Mouse (Mus musculus) stomach, postnatal 0 days (tissue): ENCODE results near the gene Spire2. TPM values are rescaled to one million over a fixed set of nuclear protein-coding genes. Genes with fewer than 3 reads are reported as not detected.
A peak's percentile ranks its signal among the peaks of the same experiment; 100 is the strongest.

Experiments
- ATAC-seq: fragments of 200-750 bp; cut with Nextera tagmentation; 2 replicates; pipeline ENCODE4 v1.8.0; 2017; ENCODE audit not compliant: low FRiP score, low TSS enrichment
- DNase-seq: peaks from one replicate; pipeline ENCODE4 v3.0.0-alpha.2; 2016; ENCODE audit warnings: low spot score
- H3K27ac ChIP-seq: fragments of 300-500 bp; sonication (generic); replicated peaks from 2 replicates; pipeline ENCODE4 v1.5.1; 2014; ENCODE audit warnings: mild to moderate bottlenecking, control low read depth
- H3K27me3 ChIP-seq: fragments of 300-500 bp; sonication (generic); 2 replicates; pipeline ENCODE4 v1.6.1; 2014; ENCODE audit warnings: low read length; ENCODE audit not compliant: control insufficient read depth, insufficient read depth
- H3K36me3 ChIP-seq: fragments of 300-500 bp; sonication (generic); 2 replicates; pipeline ENCODE4 v1.6.1; 2014; ENCODE audit warnings: low read length, mixed read lengths; ENCODE audit not compliant: control insufficient read depth, insufficient read depth
- H3K4me1 ChIP-seq: fragments of 300-500 bp; sonication (generic); replicated peaks from 2 replicates; pipeline ENCODE4 v1.6.1; 2014; ENCODE audit warnings: antibody characterized with exemption; ENCODE audit not compliant: control insufficient read depth, insufficient read depth
- H3K4me2 ChIP-seq: fragments of 300-500 bp; sonication (generic); replicated peaks from 2 replicates; pipeline ENCODE4 v1.6.1; 2014; ENCODE audit warnings: low read depth, mild to moderate bottlenecking, control low read depth, moderate library complexity
- H3K4me3 ChIP-seq: fragments of 300-500 bp; sonication (generic); 2 replicates; pipeline ENCODE4 v1.5.1; 2014; ENCODE audit warnings: low read depth, low read length, control low read depth
- H3K9ac ChIP-seq: fragments of 300-500 bp; sonication (generic); 2 replicates; pipeline ENCODE4 v1.6.1; 2014; ENCODE audit warnings: mild to moderate bottlenecking, low read length, control low read depth, mixed read lengths
- H3K9me3 ChIP-seq: fragments of 300-500 bp; sonication (generic); 2 replicates; pipeline ENCODE4 v1.6.1; 2016; ENCODE audit warnings: low read length; ENCODE audit not compliant: control insufficient read depth
- CTCF ChIP-seq: IDR thresholded peaks from 2 replicates; pipeline ENCODE4 v1.5.1; 2016; ENCODE audit warnings: antibody characterized with exemption, low read depth, mild to moderate bottlenecking, moderate library complexity
- EP300 ChIP-seq: optimal IDR thresholded peaks from 2 replicates; pipeline ENCODE3; 2016; ENCODE audit warnings: antibody characterized with exemption
- WGBS: fragments of 180-500 bp; shearing (Covaris S2); extraction: QIAGEN DNeasy Blood & Tissue Kit; methylation state at CpG from one replicate; pipeline ENCODE4 v1.1.7; 2014; 5-methylcytosine and 5-hydroxymethylcytosine counted together
- polyA plus RNA-seq: library from polyadenylated mRNA; unstranded; fragments of >200 nt; fragmentation: Nextera tagmentation; extraction: Ambion mirVana; gene quantifications from 2 replicates; pipeline ENCODE4 v1.2.1, GENCODE M21; 2015

The Spire2 gene
- polyA plus RNA-seq, 1 experiment from 2014 or later = 12.4 TPM

DNA sequence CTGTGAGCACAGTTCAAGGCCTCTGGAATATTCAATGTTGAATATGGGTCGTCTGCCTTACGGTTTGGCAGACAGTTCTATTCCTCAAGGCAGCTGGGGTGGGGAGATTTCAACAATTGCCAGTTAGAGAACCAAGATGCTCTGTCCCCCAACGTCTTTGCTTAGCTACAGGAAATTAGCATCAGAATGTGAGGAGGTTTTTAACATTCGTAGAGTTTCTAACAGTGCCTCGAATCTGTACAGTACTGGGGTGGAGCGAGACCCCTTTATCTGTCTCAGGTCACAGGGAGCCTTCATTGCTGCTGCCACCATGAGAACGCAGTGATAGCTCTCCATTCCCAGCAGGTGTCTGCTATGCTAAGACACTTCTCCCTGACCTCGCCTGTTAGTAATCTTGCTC lies 43.6 kb downstream of the Spire2 start:
- Histone ChIP-seq H3K27me3 (no peaks in the 10 kb centered on the region), H3K4me2 (no peak overlapping the region), H3K36me3 (no peaks in the 10 kb centered on the region), H3K4me1 (no peaks in the 10 kb centered on the region), H3K27ac (no peak overlapping the region), H3K9me3 (no peaks in the 10 kb centered on the region), H3K4me3 (no peak overlapping the region), H3K9ac (no peak overlapping the region)
- no peak for TF ChIP-seq EP300
- TF ChIP-seq CTCF = no peak
- ATAC-seq (no peak), DNase-seq (no peak)
- WGBS = 74% methylated on average over 8 of the region's 8 CpGs

DNA sequence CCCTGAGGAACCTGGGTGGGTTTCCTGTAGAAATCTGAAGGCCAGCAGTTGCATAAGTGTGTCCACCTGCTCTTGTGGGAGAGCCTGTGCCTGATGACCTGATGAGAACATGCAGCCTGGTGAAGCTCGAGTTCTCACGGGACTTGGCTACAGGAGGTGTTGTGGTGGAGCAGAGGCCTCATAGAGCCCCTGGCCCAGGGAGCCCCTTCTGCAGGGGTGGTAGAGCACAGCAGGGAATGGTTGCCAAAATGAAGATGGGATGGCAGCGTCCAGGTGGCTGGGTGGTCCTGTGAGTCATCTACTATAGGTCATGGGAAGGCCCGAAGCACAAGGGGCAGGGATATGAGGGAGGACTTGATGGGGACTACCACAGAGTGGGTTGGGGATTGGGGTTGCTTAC lies 49.2 kb downstream of the Spire2 start:
- DNase-seq (no peak), ATAC-seq (no peak)
- H3K4me2 ChIP-seq = no peak overlapping the region
- H3K9ac ChIP-seq = no peak overlapping the region
- H3K4me3 ChIP-seq = no peak overlapping the region
- TF ChIP-seq CTCF (no peak), EP300 (no peak)
- H3K27me3 ChIP-seq = no peaks in the 10 kb centered on the region
- 83% methylated on average over 4 of the region's 4 CpGs for WGBS
- H3K4me1 ChIP-seq = no peaks in the 10 kb centered on the region
- peaks cover 24% of the 10 kb centered on the region for H3K36me3 ChIP-seq
- H3K9me3 ChIP-seq = no peaks in the 10 kb centered on the region
- H3K27ac ChIP-seq = no peak overlapping the region

DNA sequence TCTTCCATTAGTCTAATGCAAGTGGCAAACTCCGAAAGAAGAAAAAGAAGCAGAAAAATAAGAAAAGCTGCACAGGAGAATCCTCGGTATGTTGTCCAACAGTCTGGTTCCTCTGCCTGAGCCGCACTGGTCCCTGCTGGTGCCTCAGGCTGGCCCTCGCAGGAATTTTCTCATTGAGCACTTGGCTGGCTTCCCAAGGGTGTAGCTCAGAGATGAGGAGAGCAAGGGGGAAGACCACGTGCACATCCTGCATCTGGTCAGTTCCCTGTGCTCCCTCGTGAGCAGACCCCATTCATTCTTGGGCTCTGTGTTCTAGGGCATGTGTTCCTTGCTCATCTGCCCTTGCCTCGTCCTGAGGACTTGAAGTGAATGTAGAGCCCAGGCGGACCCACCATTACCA lies 50.0 kb downstream of the Spire2 start:
- no peak for ATAC-seq

DNA sequence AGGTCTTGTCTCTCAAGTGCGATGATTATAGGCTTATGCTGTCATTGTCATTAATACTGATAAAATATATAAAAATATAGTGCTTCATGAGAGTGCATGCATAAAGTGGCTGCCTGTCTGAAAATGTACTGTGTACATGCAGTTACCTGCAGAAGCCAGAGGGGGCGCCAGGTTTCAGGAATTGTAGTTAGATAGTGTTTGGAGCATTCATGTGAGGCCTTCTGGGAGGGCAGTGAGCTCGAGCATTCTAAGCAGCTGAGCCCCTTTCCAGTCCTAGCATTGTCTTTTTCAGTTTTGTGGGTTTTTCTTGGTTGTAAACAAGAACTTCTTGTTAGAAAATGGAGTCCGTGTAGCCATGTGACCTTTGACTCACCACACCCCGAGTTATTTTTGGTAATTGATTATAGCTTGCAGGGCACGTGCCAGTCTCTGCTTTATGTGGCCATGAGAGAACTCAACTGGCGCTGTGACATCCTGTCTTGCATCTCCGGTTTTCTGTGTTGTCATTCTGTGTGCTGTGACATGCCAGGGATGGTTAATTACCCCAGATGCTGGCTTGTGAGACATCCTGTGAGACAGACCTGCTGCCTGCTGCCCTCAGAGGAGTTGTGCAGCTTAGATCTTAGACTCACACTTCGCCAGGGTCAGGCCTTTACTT lies 52.5 kb downstream of the Spire2 start:
- Histone ChIP-seq H3K27ac (no peak overlapping the region), H3K9me3 (no peaks in the 10 kb centered on the region), H3K4me2 (no peak overlapping the region), H3K4me3 (no peak overlapping the region), H3K36me3 (peaks cover 35% of the 10 kb centered on the region), H3K4me1 (no peaks in the 10 kb centered on the region), H3K27me3 (no peaks in the 10 kb centered on the region), H3K9ac (no peak overlapping the region)
- WGBS = 61% methylated on average over 9 of the region's 9 CpGs
- DNase-seq = peak; percentile 53
- TF ChIP-seq EP300 (no peak), CTCF (peak; percentile 75)
- no peak for ATAC-seq

More for the DNA sequence above, 50.0 kb downstream of the Spire2 start:
- H3K36me3 ChIP-seq = peaks cover 29% of the 10 kb centered on the region
- H3K4me1 ChIP-seq = no peaks in the 10 kb centered on the region
- H3K27ac ChIP-seq = no peak overlapping the region
- no peaks in the 10 kb centered on the region for H3K9me3 ChIP-seq
- H3K27me3 ChIP-seq = no peaks in the 10 kb centered on the region
- WGBS = 72% methylated on average over 8 of the region's 8 CpGs
- TF ChIP-seq CTCF = no peak
- TF ChIP-seq EP300 = no peak
- no peak overlapping the region for H3K4me3 ChIP-seq
- DNase-seq = no peak
- H3K4me2 ChIP-seq = no peak overlapping the region
- H3K9ac ChIP-seq = no peak overlapping the region

DNA sequence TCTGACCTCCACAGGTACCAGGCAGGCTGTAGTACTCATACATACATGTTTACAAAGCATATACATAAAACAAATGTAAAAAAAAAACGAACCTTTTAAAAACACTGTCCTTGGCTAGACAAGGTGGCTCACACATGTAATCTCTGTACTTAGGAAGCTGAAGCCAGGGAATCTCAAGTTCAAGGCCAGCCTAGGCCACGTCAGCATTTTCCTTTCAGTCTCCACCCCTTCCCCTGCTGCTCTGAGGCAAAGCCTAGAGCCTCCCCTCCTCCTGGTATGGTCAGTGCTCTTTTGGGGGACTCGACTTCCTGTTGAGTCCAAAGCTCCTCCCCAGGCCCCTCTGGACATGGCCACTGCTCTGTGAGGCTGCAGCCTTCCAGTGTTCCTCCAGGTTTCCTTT lies 54.5 kb downstream of the Spire2 start:
- DNase-seq (no peak), ATAC-seq (no peak)
- Histone ChIP-seq H3K4me2 (no peak overlapping the region), H3K9ac (no peak overlapping the region), H3K27ac (no peak overlapping the region), H3K9me3 (no peaks in the 10 kb centered on the region), H3K36me3 (peaks cover 41% of the 10 kb centered on the region), H3K4me1 (no peaks in the 10 kb centered on the region), H3K4me3 (no peak overlapping the region), H3K27me3 (no peaks in the 10 kb centered on the region)
- TF ChIP-seq EP300 = no peak
- TF ChIP-seq CTCF = no peak
- 85% methylated on average over 3 of the region's 3 CpGs for whole genome bisulfite sequencing

DNA sequence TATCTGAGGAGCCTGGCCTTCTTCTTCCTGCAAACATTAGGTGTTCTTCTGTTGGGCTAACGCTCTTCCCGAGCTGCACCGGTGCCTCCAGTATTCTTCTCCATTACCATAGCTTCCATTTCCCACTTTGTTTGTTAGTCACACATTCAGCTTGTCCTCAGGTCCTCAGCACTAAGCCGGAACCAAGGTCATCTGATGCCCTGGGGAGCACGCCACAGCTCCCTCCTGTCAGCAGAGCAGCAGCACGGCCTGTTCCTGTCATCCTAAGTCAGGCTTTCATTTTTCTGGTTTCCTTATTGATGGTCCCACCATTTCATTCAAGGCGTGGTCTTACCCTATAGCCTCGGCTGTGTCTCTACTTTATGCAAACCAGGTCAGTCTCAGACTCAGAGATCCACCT lies 55.3 kb downstream of the Spire2 start:
- H3K4me2 ChIP-seq = no peak overlapping the region
- H3K4me1 ChIP-seq = no peaks in the 10 kb centered on the region
- H3K9ac ChIP-seq = no peak overlapping the region
- H3K9me3 ChIP-seq = no peaks in the 10 kb centered on the region
- H3K36me3 ChIP-seq = peaks cover 35% of the 10 kb centered on the region
- TF ChIP-seq EP300 (no peak), CTCF (no peak)
- 92% methylated on average over 8 of the region's 8 CpGs for WGBS
- no peak for ATAC-seq
- H3K4me3 ChIP-seq = no peak overlapping the region
- no peak overlapping the region for H3K27ac ChIP-seq
- H3K27me3 ChIP-seq = no peaks in the 10 kb centered on the region
- DNase-seq = no peak
